Mouse (Mus musculus): ENCODE measurements around the gene Tmcc1. TPM values are rescaled to one million over a fixed set of nuclear protein-coding genes. Genes with fewer than 3 reads are reported as not detected.

Gene Tmcc1
- polyA plus RNA-seq, 1 experiment from 2014 or later, result 27.1 TPM

- H3K9ac ChIP-seq (ENCODE audit: low read depth, low read length), result peak overlapping the region; percentile 52
- peaks cover 28% of the 10 kb centered on the region for H3K4me1 ChIP-seq (ENCODE audit: control insufficient read depth, insufficient read depth, low read length)
- no peaks in the 10 kb centered on the region for H3K9me3 ChIP-seq (replicated peaks; ENCODE audit: control insufficient read depth, low read length, poor library complexity, severe bottlenecking)
- peak overlapping the region; percentile 55 for H3K4me2 ChIP-seq (ENCODE audit: low read length)
- H3K27me3 ChIP-seq (ENCODE audit: control insufficient read depth, insufficient read depth, low read depth, low read length), result no peaks in the 10 kb centered on the region
- 10% methylated on average over 13 of the region's 13 CpGs for WGBS
- peak overlapping the region; percentile 83 for H3K27ac ChIP-seq (ENCODE audit: low read length)
- H3K36me3 ChIP-seq (ENCODE audit: control insufficient read depth, insufficient read depth, low read length), result no peaks in the 10 kb centered on the region
- peak; percentile 91 for ATAC-seq
- peak overlapping the region; percentile 40 for H3K4me3 ChIP-seq (ENCODE audit: low read depth, low read length)
These were observed 136.5 kb downstream of the Tmcc1 start for GRCm38 (mm10) chr6:116056676-116057264.

- 82% methylated on average over 2 of the region's 2 CpGs for WGBS
- Histone ChIP-seq H3K4me2 (ENCODE audit: low read length) (peak overlapping the region; percentile 55), H3K4me3 (ENCODE audit: low read depth, low read length) (peak overlapping the region; percentile 40), H3K9me3 (replicated peaks; ENCODE audit: control insufficient read depth, low read length, poor library complexity, severe bottlenecking) (no peaks in the 10 kb centered on the region), H3K36me3 (ENCODE audit: control insufficient read depth, insufficient read depth, low read length) (no peaks in the 10 kb centered on the region), H3K27me3 (ENCODE audit: control insufficient read depth, insufficient read depth, low read depth, low read length) (no peaks in the 10 kb centered on the region), H3K4me1 (ENCODE audit: control insufficient read depth, insufficient read depth, low read length) (peaks cover 31% of the 10 kb centered on the region), H3K9ac (ENCODE audit: low read depth, low read length) (0 out of 2 replicates have a peak overlapping the region, but pooled peaks have one; percentile 7), H3K27ac (ENCODE audit: low read length) (no peak overlapping the region; the same call in 1 of the 2 replicates)
- ATAC-seq, result no peak
These were observed 137.5 kb downstream of the Tmcc1 start for GRCm38 (mm10) chr6:116055766-116056165.

DNA sequence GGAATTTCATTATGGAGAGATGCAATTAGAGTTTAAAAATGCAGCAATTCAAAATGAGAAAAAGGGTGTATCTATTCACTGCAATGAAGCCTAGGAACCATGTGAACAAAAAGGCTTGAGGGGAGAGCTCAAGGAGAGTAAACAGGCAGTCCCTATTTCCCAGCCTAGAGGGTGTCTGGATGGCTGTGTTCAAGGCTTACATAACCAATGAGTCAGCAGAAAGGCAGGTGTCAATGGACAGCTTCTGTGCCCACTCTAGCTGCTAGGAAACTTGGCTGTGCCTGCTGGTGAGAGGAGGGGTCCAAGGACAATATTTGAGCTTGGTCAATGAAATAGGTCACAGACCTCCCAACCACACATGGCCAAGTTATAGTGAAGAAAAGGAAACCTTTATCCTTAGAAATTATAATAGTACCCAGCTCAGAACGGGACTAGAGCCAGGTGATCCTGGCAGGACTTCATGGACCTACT is 138.2 kb downstream of the Tmcc1 start:
- H3K9me3 ChIP-seq (replicated peaks; ENCODE audit: control insufficient read depth, low read length, poor library complexity, severe bottlenecking), result no peaks in the 10 kb centered on the region
- H3K4me3 ChIP-seq (ENCODE audit: low read depth, low read length), result no peak overlapping the region
- H3K4me1 ChIP-seq (ENCODE audit: control insufficient read depth, insufficient read depth, low read length), result peaks cover 38% of the 10 kb centered on the region
- H3K4me2 ChIP-seq (ENCODE audit: low read length), result peak overlapping the region; percentile 42
- H3K27ac ChIP-seq (ENCODE audit: low read length), result no peak overlapping the region
- H3K36me3 ChIP-seq (ENCODE audit: control insufficient read depth, insufficient read depth, low read length), result no peaks in the 10 kb centered on the region
- WGBS, result 66% methylated on average over 1 of the region's 1 CpGs
- no peak overlapping the region for H3K9ac ChIP-seq (ENCODE audit: low read depth, low read length)
- no peak for ATAC-seq
- no peaks in the 10 kb centered on the region for H3K27me3 ChIP-seq (ENCODE audit: control insufficient read depth, insufficient read depth, low read depth, low read length)

GRCm38 (mm10) chr6:116047896-116048295 is 145.4 kb downstream of the Tmcc1 start:
- Histone ChIP-seq H3K4me2 (ENCODE audit: low read length) (no peak overlapping the region), H3K36me3 (ENCODE audit: control insufficient read depth, insufficient read depth, low read length) (no peaks in the 10 kb centered on the region), H3K9me3 (replicated peaks; ENCODE audit: control insufficient read depth, low read length, poor library complexity, severe bottlenecking) (no peaks in the 10 kb centered on the region), H3K4me1 (ENCODE audit: control insufficient read depth, insufficient read depth, low read length) (peaks cover 18% of the 10 kb centered on the region), H3K27ac (ENCODE audit: low read length) (no peak overlapping the region), H3K9ac (ENCODE audit: low read depth, low read length) (no peak overlapping the region), H3K4me3 (ENCODE audit: low read depth, low read length) (no peak overlapping the region), H3K27me3 (ENCODE audit: control insufficient read depth, insufficient read depth, low read depth, low read length) (no peaks in the 10 kb centered on the region)
- no peak for ATAC-seq
- 52% methylated on average over 1 of the region's 1 CpGs for WGBS

GRCm38 (mm10) chr6:116047366-116047765 is 145.9 kb downstream of the Tmcc1 start:
- H3K9me3 ChIP-seq (replicated peaks; ENCODE audit: control insufficient read depth, low read length, poor library complexity, severe bottlenecking), result peaks cover 3% of the 10 kb centered on the region
- WGBS, result 70% methylated on average over 3 of the region's 3 CpGs
- no peak overlapping the region for H3K4me2 ChIP-seq (ENCODE audit: low read length)
- ATAC-seq, result no peak
- peaks cover 18% of the 10 kb centered on the region for H3K4me1 ChIP-seq (ENCODE audit: control insufficient read depth, insufficient read depth, low read length)
- no peaks in the 10 kb centered on the region for H3K36me3 ChIP-seq (ENCODE audit: control insufficient read depth, insufficient read depth, low read length)
- H3K9ac ChIP-seq (ENCODE audit: low read depth, low read length), result no peak overlapping the region
- H3K4me3 ChIP-seq (ENCODE audit: low read depth, low read length), result no peak overlapping the region
- H3K27ac ChIP-seq (ENCODE audit: low read length), result no peak overlapping the region
- no peaks in the 10 kb centered on the region for H3K27me3 ChIP-seq (ENCODE audit: control insufficient read depth, insufficient read depth, low read depth, low read length)

DNA sequence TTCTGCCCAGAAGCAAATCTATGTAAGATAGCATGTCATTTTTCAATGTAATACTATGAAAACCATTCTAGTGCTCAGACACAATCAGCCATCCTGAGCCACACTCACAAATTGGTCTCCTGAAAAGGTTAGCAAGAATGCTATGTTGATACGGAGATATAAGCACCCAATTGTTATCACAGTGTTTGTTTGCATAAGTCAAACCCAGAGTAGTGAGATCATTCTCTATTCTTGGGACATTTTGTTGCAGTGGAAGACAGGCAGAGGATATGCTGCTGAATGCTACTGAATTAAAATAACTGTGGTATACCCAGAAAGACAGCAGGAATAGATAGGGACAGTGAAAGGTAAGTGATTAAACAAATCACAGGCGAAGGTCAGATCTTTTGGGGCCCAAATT is 149.2 kb downstream of the Tmcc1 start:
- Histone ChIP-seq H3K9ac (ENCODE audit: low read depth, low read length) (no peak overlapping the region), H3K36me3 (ENCODE audit: control insufficient read depth, insufficient read depth, low read length) (no peaks in the 10 kb centered on the region), H3K27ac (ENCODE audit: low read length) (no peak overlapping the region; the same call in 1 of the 2 replicates), H3K9me3 (replicated peaks; ENCODE audit: control insufficient read depth, low read length, poor library complexity, severe bottlenecking) (peaks cover 3% of the 10 kb centered on the region), H3K4me1 (ENCODE audit: control insufficient read depth, insufficient read depth, low read length) (peaks cover 8% of the 10 kb centered on the region), H3K27me3 (ENCODE audit: control insufficient read depth, insufficient read depth, low read depth, low read length) (no peaks in the 10 kb centered on the region), H3K4me2 (ENCODE audit: low read length) (no peak overlapping the region), H3K4me3 (ENCODE audit: low read depth, low read length) (no peak overlapping the region)
- 47% methylated on average over 2 of the region's 2 CpGs for WGBS
- ATAC-seq, result no peak

GRCm38 (mm10) chr6:116038222-116038621 is 155.1 kb downstream of the Tmcc1 start:
- H3K27me3 ChIP-seq (ENCODE audit: control insufficient read depth, insufficient read depth, low read depth, low read length), result no peaks in the 10 kb centered on the region
- H3K9me3 ChIP-seq (replicated peaks; ENCODE audit: control insufficient read depth, low read length, poor library complexity, severe bottlenecking), result peaks cover 3% of the 10 kb centered on the region
- 90% methylated on average over 2 of the region's 2 CpGs for WGBS
- H3K4me1 ChIP-seq (ENCODE audit: control insufficient read depth, insufficient read depth, low read length), result peaks cover 7% of the 10 kb centered on the region; the same call in 1 of the 2 replicates
- no peak overlapping the region for H3K9ac ChIP-seq (ENCODE audit: low read depth, low read length)
- H3K36me3 ChIP-seq (ENCODE audit: control insufficient read depth, insufficient read depth, low read length), result no peaks in the 10 kb centered on the region
- H3K4me3 ChIP-seq (ENCODE audit: low read depth, low read length), result no peak overlapping the region
- no peak overlapping the region for H3K4me2 ChIP-seq (ENCODE audit: low read length)
- no peak for ATAC-seq
- H3K27ac ChIP-seq (ENCODE audit: low read length), result no peak overlapping the region

DNA sequence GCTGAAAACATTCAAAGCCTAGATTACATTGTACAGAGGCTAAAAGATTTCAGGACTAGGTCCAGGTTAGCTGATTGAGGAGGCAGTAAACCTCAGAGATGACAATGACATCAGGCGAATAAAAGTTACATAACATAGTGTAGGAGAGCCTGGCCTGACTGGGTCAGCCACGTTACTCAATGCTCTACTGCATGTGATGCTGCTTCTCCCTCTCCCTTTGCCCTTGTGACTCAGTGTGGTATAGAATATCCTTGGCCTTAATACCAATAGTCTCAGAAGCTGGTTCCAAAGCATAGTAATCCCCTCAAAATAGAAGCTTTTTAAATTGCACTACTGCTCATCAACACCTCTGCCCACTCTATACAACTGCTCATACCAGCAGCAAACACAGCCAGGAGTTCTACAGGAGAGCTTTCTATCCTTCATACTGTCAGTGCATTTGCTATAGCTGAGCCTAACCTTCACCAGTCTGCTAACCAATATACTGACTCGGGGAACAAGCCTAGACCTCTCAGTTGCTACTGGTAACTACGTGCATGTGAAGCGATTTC is 155.9 kb downstream of the Tmcc1 start:
- Histone ChIP-seq H3K4me3 (ENCODE audit: low read depth, low read length) (no peak overlapping the region), H3K27ac (ENCODE audit: low read length) (no peak overlapping the region), H3K27me3 (ENCODE audit: control insufficient read depth, insufficient read depth, low read depth, low read length) (no peaks in the 10 kb centered on the region), H3K4me1 (ENCODE audit: control insufficient read depth, insufficient read depth, low read length) (peaks cover 7% of the 10 kb centered on the region; the same call in 1 of the 2 replicates), H3K36me3 (ENCODE audit: control insufficient read depth, insufficient read depth, low read length) (no peaks in the 10 kb centered on the region), H3K4me2 (ENCODE audit: low read length) (no peak overlapping the region), H3K9ac (ENCODE audit: low read depth, low read length) (no peak overlapping the region), H3K9me3 (replicated peaks; ENCODE audit: control insufficient read depth, low read length, poor library complexity, severe bottlenecking) (no peaks in the 10 kb centered on the region)
- WGBS, result 90% methylated on average over 5 of the region's 5 CpGs
- ATAC-seq, result no peak

GRCm38 (mm10) chr6:116036555-116036954 is 156.7 kb downstream of the Tmcc1 start:
- no peak for ATAC-seq
- Histone ChIP-seq H3K27ac (ENCODE audit: low read length) (no peak overlapping the region), H3K9ac (ENCODE audit: low read depth, low read length) (no peak overlapping the region), H3K4me1 (ENCODE audit: control insufficient read depth, insufficient read depth, low read length) (peaks cover 7% of the 10 kb centered on the region; the same call in 1 of the 2 replicates), H3K4me2 (ENCODE audit: low read length) (no peak overlapping the region), H3K9me3 (replicated peaks; ENCODE audit: control insufficient read depth, low read length, poor library complexity, severe bottlenecking) (no peaks in the 10 kb centered on the region), H3K27me3 (ENCODE audit: control insufficient read depth, insufficient read depth, low read depth, low read length) (no peaks in the 10 kb centered on the region), H3K4me3 (ENCODE audit: low read depth, low read length) (no peak overlapping the region), H3K36me3 (ENCODE audit: control insufficient read depth, insufficient read depth, low read length) (no peaks in the 10 kb centered on the region)
- 96% methylated on average over 2 of the region's 2 CpGs for WGBS
